Mouse (Mus musculus): ENCODE data around the gene Gpatch2. TPM values are rescaled to one million over a fixed set of nuclear protein-coding genes. Genes with fewer than 3 reads are reported as not detected.

The Gpatch2 gene
- polyA plus RNA-seq (2012; ENCODE audit: insufficient read depth, low replicate concordance) = 1.0 and 5.5 TPM in 2 replicates

- no peaks in the 10 kb centered on the region for H3K9me3 ChIP-seq
- H3K36me3 ChIP-seq (replicated peaks; ENCODE audit: low read length) = peaks cover 2% of the 10 kb centered on the region
- H3K4me3 ChIP-seq (replicated peaks) = peak within 1 kb of the TSS; percentile 94
- no peaks in the 10 kb centered on the region for H3K27me3 ChIP-seq (replicated peaks)
- H3K4me1 ChIP-seq = peaks cover 33% of the 10 kb centered on the region
- TF ChIP-seq FLI1 (IDR thresholded peaks at IDR 0.05; ENCODE audit: low read length) (peak; percentile 78; the same call in 1 of the 2 replicates), GATA1 (IDR thresholded peaks at IDR 0.05; ENCODE audit: borderline replicate concordance, low read length) (no peak)
Measured at GRCm38 (mm10) chr1:187215181-187216116, at the start of gene Gpatch2, which contains the start of gene Spata17. Gene Gpatch2 (plus strand): TSS chr1:187215508. Gene Spata17 (minus strand): TSS chr1:187215465.

GRCm38 (mm10) chr1:187169646-187170045 lies 45.7 kb upstream of the Gpatch2 start:
- H3K27me3 ChIP-seq (replicated peaks) = no peaks in the 10 kb centered on the region
- H3K36me3 ChIP-seq (replicated peaks; ENCODE audit: low read length) = no peaks in the 10 kb centered on the region
- H3K9me3 ChIP-seq = peaks cover 2% of the 10 kb centered on the region
- no peak overlapping the region for H3K4me3 ChIP-seq (replicated peaks)
- no peaks in the 10 kb centered on the region for H3K4me1 ChIP-seq
- TF ChIP-seq GATA1 (IDR thresholded peaks at IDR 0.05; ENCODE audit: borderline replicate concordance, low read length) (no peak), FLI1 (IDR thresholded peaks at IDR 0.05; ENCODE audit: low read length) (no peak)

- Histone ChIP-seq H3K4me1 (no peaks in the 10 kb centered on the region), H3K9me3 (peaks cover 2% of the 10 kb centered on the region), H3K27me3 (replicated peaks) (no peaks in the 10 kb centered on the region), H3K36me3 (replicated peaks; ENCODE audit: low read length) (no peaks in the 10 kb centered on the region), H3K4me3 (replicated peaks) (no peak overlapping the region)
- TF ChIP-seq FLI1 (IDR thresholded peaks at IDR 0.05; ENCODE audit: low read length) = no peak
Measured at GRCm38 (mm10) chr1:187170361-187170760, 44.9 kb upstream of the Gpatch2 start.

- H3K27me3 ChIP-seq (replicated peaks) = no peaks in the 10 kb centered on the region
- H3K4me3 ChIP-seq (replicated peaks) = no peak overlapping the region
- no peak for TF ChIP-seq GATA1 (IDR thresholded peaks at IDR 0.05; ENCODE audit: borderline replicate concordance, low read length)
- no peaks in the 10 kb centered on the region for H3K4me1 ChIP-seq
- no peaks in the 10 kb centered on the region for H3K36me3 ChIP-seq (replicated peaks; ENCODE audit: low read length)
- peaks cover 11% of the 10 kb centered on the region; the same call in 1 of the 2 replicates for H3K9me3 ChIP-seq
Measured at GRCm38 (mm10) chr1:187175991-187176390, 39.3 kb upstream of the Gpatch2 start.

- Histone ChIP-seq H3K36me3 (replicated peaks; ENCODE audit: low read length) (no peaks in the 10 kb centered on the region), H3K4me3 (replicated peaks) (no peak overlapping the region), H3K9me3 (peaks cover 11% of the 10 kb centered on the region; the same call in 1 of the 2 replicates), H3K4me1 (no peaks in the 10 kb centered on the region), H3K27me3 (replicated peaks) (no peaks in the 10 kb centered on the region)
- TF ChIP-seq FLI1 (IDR thresholded peaks at IDR 0.05; ENCODE audit: low read length) (no peak), GATA1 (IDR thresholded peaks at IDR 0.05; ENCODE audit: borderline replicate concordance, low read length) (no peak)
Measured at GRCm38 (mm10) chr1:187178546-187178945, 36.8 kb upstream of the Gpatch2 start.

- no peak for TF ChIP-seq GATA1 (IDR thresholded peaks at IDR 0.05; ENCODE audit: borderline replicate concordance, low read length)
- TF ChIP-seq FLI1 (IDR thresholded peaks at IDR 0.05; ENCODE audit: low read length) = no peak
- H3K4me3 ChIP-seq (replicated peaks) = no peak overlapping the region
- H3K36me3 ChIP-seq (replicated peaks; ENCODE audit: low read length) = no peaks in the 10 kb centered on the region
Measured at GRCm38 (mm10) chr1:187205506-187205905, 9.8 kb upstream of the Gpatch2 start.

GRCm38 (mm10) chr1:187209496-187209895 lies 5.8 kb upstream of the Gpatch2 start:
- H3K4me1 ChIP-seq = no peaks in the 10 kb centered on the region
- H3K27me3 ChIP-seq (replicated peaks) = no peaks in the 10 kb centered on the region
- no peaks in the 10 kb centered on the region for H3K9me3 ChIP-seq
- H3K36me3 ChIP-seq (replicated peaks; ENCODE audit: low read length) = no peaks in the 10 kb centered on the region
- H3K4me3 ChIP-seq (replicated peaks) = no peak overlapping the region
- TF ChIP-seq GATA1 (IDR thresholded peaks at IDR 0.05; ENCODE audit: borderline replicate concordance, low read length) (no peak), FLI1 (IDR thresholded peaks at IDR 0.05; ENCODE audit: low read length) (no peak)

More at GRCm38 (mm10) chr1:187205506-187205905, 9.8 kb upstream of the Gpatch2 start:
- H3K27me3 ChIP-seq (replicated peaks) = no peaks in the 10 kb centered on the region
- no peaks in the 10 kb centered on the region for H3K9me3 ChIP-seq
- no peaks in the 10 kb centered on the region for H3K4me1 ChIP-seq

- H3K27me3 ChIP-seq (replicated peaks) = no peaks in the 10 kb centered on the region
Measured at GRCm38 (mm10) chr1:187210736-187211135, 4.6 kb upstream of the Gpatch2 start.

GRCm38 (mm10) chr1:187216620-187217410 lies 1.5 kb downstream of the Gpatch2 start:
- TF ChIP-seq FLI1 (IDR thresholded peaks at IDR 0.05; ENCODE audit: low read length) (no peak), GATA1 (IDR thresholded peaks at IDR 0.05; ENCODE audit: borderline replicate concordance, low read length) (no peak; the same call in 2 of the 3 replicates)
- Histone ChIP-seq H3K4me3 (replicated peaks) (peak overlapping the region; percentile 68), H3K27me3 (replicated peaks) (no peaks in the 10 kb centered on the region), H3K9me3 (no peaks in the 10 kb centered on the region), H3K4me1 (peaks cover 44% of the 10 kb centered on the region), H3K36me3 (replicated peaks; ENCODE audit: low read length) (peaks cover 2% of the 10 kb centered on the region)

More at GRCm38 (mm10) chr1:187210736-187211135, 4.6 kb upstream of the Gpatch2 start:
- TF ChIP-seq GATA1 (IDR thresholded peaks at IDR 0.05; ENCODE audit: borderline replicate concordance, low read length) (no peak), FLI1 (IDR thresholded peaks at IDR 0.05; ENCODE audit: low read length) (no peak)
- no peaks in the 10 kb centered on the region for H3K9me3 ChIP-seq
- H3K4me1 ChIP-seq = no peaks in the 10 kb centered on the region
- H3K36me3 ChIP-seq (replicated peaks; ENCODE audit: low read length) = no peaks in the 10 kb centered on the region
- H3K4me3 ChIP-seq (replicated peaks) = no peak overlapping the region
